Mouse (Mus musculus): ENCODE results near the gene Dusp28. TPM values are rescaled to one million over a fixed set of nuclear protein-coding genes. Genes with fewer than 3 reads are reported as not detected.
"Not testable (repeated sequence)": the region's sequence is repeated elsewhere in the genome, so short reads cannot be mapped to it uniquely, and the experiment has no call there.

The Dusp28 gene
- polyA plus RNA-seq, 1 experiment from 2014 or later: 18.3 TPM

GRCm38 (mm10) chr1:92943219-92943989, 36.6 kb downstream of the Dusp28 start:
- no peaks in the 10 kb centered on the region for H3K9me3 ChIP-seq (ENCODE audit: low read length)
- no peak overlapping the region for H3K9ac ChIP-seq (replicated peaks; ENCODE audit: low read depth)
- no peak overlapping the region for H3K4me3 ChIP-seq (ENCODE audit: low read depth, low read length)
- no peaks in the 10 kb centered on the region for H3K27me3 ChIP-seq (replicated peaks; ENCODE audit: insufficient read depth, low read length)
- peaks cover 34% of the 10 kb centered on the region for H3K36me3 ChIP-seq (ENCODE audit: insufficient read depth, low read length)
- H3K4me1 ChIP-seq (ENCODE audit: insufficient read depth, low read depth, low read length): no peaks in the 10 kb centered on the region
- no peak for ATAC-seq
- 92% methylated on average over 19 of the region's 19 CpGs for WGBS
- no peak for DNase-seq (ENCODE audit: low spot score)
- H3K27ac ChIP-seq (ENCODE audit: low read length): no peak overlapping the region
- H3K4me2 ChIP-seq (replicated peaks; ENCODE audit: low read depth, low read length): no peak overlapping the region
- TF ChIP-seq EP300 (IDR thresholded peaks at IDR 0.05): no peak
- TF ChIP-seq CTCF (IDR thresholded peaks at IDR 0.05): no peak

GRCm38 (mm10) chr1:92947966-92948365, 41.2 kb downstream of the Dusp28 start:
- Histone ChIP-seq H3K27ac (ENCODE audit: low read length) (no peak overlapping the region), H3K4me1 (ENCODE audit: insufficient read depth, low read depth, low read length) (no peaks in the 10 kb centered on the region), H3K27me3 (replicated peaks; ENCODE audit: insufficient read depth, low read length) (no peaks in the 10 kb centered on the region), H3K9me3 (ENCODE audit: low read length) (no peaks in the 10 kb centered on the region), H3K4me2 (replicated peaks; ENCODE audit: low read depth, low read length) (no peak overlapping the region), H3K9ac (replicated peaks; ENCODE audit: low read depth) (no peak overlapping the region), H3K36me3 (ENCODE audit: insufficient read depth, low read length) (peaks cover 19% of the 10 kb centered on the region), H3K4me3 (ENCODE audit: low read depth, low read length) (no peak overlapping the region)
- TF ChIP-seq EP300 (IDR thresholded peaks at IDR 0.05) (no peak), CTCF (IDR thresholded peaks at IDR 0.05) (no peak)
- DNase-seq (ENCODE audit: low spot score): no peak
- WGBS: 92% methylated on average over 3 of the region's 3 CpGs
- no peak for ATAC-seq

GRCm38 (mm10) chr1:92949426-92949825, 42.6 kb downstream of the Dusp28 start:
- 52% methylated on average over 6 of the region's 6 CpGs for WGBS

GRCm38 (mm10) chr1:92950607-92951006, 43.8 kb downstream of the Dusp28 start, which contains the start of gene Gpr35:
Gpr35 (plus strand) TSS chr1:92950865.
- Histone ChIP-seq H3K36me3 (ENCODE audit: insufficient read depth, low read length) (no peaks in the 10 kb centered on the region), H3K4me3 (ENCODE audit: low read depth, low read length) (no peak within 1 kb of the TSS), H3K4me1 (ENCODE audit: insufficient read depth, low read depth, low read length) (no peaks in the 10 kb centered on the region), H3K27ac (ENCODE audit: low read length) (no peak within 1 kb of the TSS), H3K4me2 (replicated peaks; ENCODE audit: low read depth, low read length) (no peak within 1 kb of the TSS), H3K9me3 (ENCODE audit: low read length) (no peaks in the 10 kb centered on the region), H3K27me3 (replicated peaks; ENCODE audit: insufficient read depth, low read length) (no peaks in the 10 kb centered on the region), H3K9ac (replicated peaks; ENCODE audit: low read depth) (no peak within 1 kb of the TSS)
- TF ChIP-seq CTCF (IDR thresholded peaks at IDR 0.05): no peak
- no peak for TF ChIP-seq EP300 (IDR thresholded peaks at IDR 0.05)
- no peak for DNase-seq (ENCODE audit: low spot score)
- no peak for ATAC-seq
- 37% methylated on average over 5 of the region's 5 CpGs for WGBS

More at GRCm38 (mm10) chr1:92949426-92949825, 42.6 kb downstream of the Dusp28 start:
- Histone ChIP-seq H3K27ac (ENCODE audit: low read length) (no peak overlapping the region), H3K9ac (replicated peaks; ENCODE audit: low read depth) (no peak overlapping the region), H3K4me3 (ENCODE audit: low read depth, low read length) (no peak overlapping the region), H3K27me3 (replicated peaks; ENCODE audit: insufficient read depth, low read length) (no peaks in the 10 kb centered on the region), H3K4me1 (ENCODE audit: insufficient read depth, low read depth, low read length) (no peaks in the 10 kb centered on the region), H3K9me3 (ENCODE audit: low read length) (no peaks in the 10 kb centered on the region), H3K36me3 (ENCODE audit: insufficient read depth, low read length) (peaks cover 11% of the 10 kb centered on the region), H3K4me2 (replicated peaks; ENCODE audit: low read depth, low read length) (no peak overlapping the region)
- peak; percentile 34 for DNase-seq (ENCODE audit: low spot score)
- TF ChIP-seq EP300 (IDR thresholded peaks at IDR 0.05) (no peak), CTCF (IDR thresholded peaks at IDR 0.05) (peak; percentile 69)
- ATAC-seq: no peak; the same call in 1 of the 2 replicates

- Histone ChIP-seq H3K9me3 (ENCODE audit: low read length) (no peaks in the 10 kb centered on the region), H3K4me2 (replicated peaks; ENCODE audit: low read depth, low read length) (no peak overlapping the region), H3K36me3 (ENCODE audit: insufficient read depth, low read length) (no peaks in the 10 kb centered on the region), H3K27ac (ENCODE audit: low read length) (no peak overlapping the region), H3K27me3 (replicated peaks; ENCODE audit: insufficient read depth, low read length) (no peaks in the 10 kb centered on the region), H3K4me3 (ENCODE audit: low read depth, low read length) (no peak overlapping the region), H3K4me1 (ENCODE audit: insufficient read depth, low read depth, low read length) (no peaks in the 10 kb centered on the region), H3K9ac (replicated peaks; ENCODE audit: low read depth) (no peak overlapping the region)
- DNase-seq (ENCODE audit: low spot score) (no peak), ATAC-seq (no peak)
- 68% methylated on average over 2 of the region's 2 CpGs for WGBS
- TF ChIP-seq EP300 (IDR thresholded peaks at IDR 0.05) (no peak), CTCF (IDR thresholded peaks at IDR 0.05) (no peak)
Observed at GRCm38 (mm10) chr1:92953641-92954040, 46.9 kb downstream of the Dusp28 start.

- not testable (repeated sequence) for DNase-seq (ENCODE audit: low spot score); H3K9me3 ChIP-seq (ENCODE audit: low read length); H3K36me3 ChIP-seq (ENCODE audit: insufficient read depth, low read length); H3K4me3 ChIP-seq (ENCODE audit: low read depth, low read length); H3K4me1 ChIP-seq (ENCODE audit: insufficient read depth, low read depth, low read length); H3K27ac ChIP-seq (ENCODE audit: low read length); H3K9ac ChIP-seq (replicated peaks; ENCODE audit: low read depth); H3K27me3 ChIP-seq (replicated peaks; ENCODE audit: insufficient read depth, low read length)
- peak overlapping the region; percentile 22; the same call in 1 of the 2 replicates for H3K4me2 ChIP-seq (replicated peaks; ENCODE audit: low read depth, low read length)
- WGBS: 5% methylated on average over 7 of the region's 11 CpGs
- peak; percentile 66 for ATAC-seq
- TF ChIP-seq EP300 (IDR thresholded peaks at IDR 0.05): peak; percentile 70
- peak; percentile 71 for TF ChIP-seq CTCF (IDR thresholded peaks at IDR 0.05)
Observed at GRCm38 (mm10) chr1:92956571-92957335, 50.0 kb downstream of the Dusp28 start.

Other genes starting within 250 kb of the Dusp28 start
- 11.0 and 12.5 TPM in 2 replicates for gene Gpc1, start 75.3 kb upstream of the Dusp28 start, polyA plus RNA-seq (2015; fragmentation: Nextera tagmentation; extraction: Ambion mirVana)
- gene Ankmy1, start 4.1 kb upstream of the Dusp28 start, polyA plus RNA-seq (2015; fragmentation: Nextera tagmentation; extraction: Ambion mirVana): 0.50 and 0.57 TPM in 2 replicates
- 58.7 and 60.7 TPM in 2 replicates for gene Rnpepl1, start 3.8 kb downstream of the Dusp28 start, polyA plus RNA-seq (2015; fragmentation: Nextera tagmentation; extraction: Ambion mirVana)
- 16.3 and 16.6 TPM in 2 replicates for gene Capn10, start 27.4 kb downstream of the Dusp28 start, polyA plus RNA-seq (2015; fragmentation: Nextera tagmentation; extraction: Ambion mirVana)
- 1.2 and 1.7 TPM in 2 replicates for gene Gpr35, start 43.9 kb downstream of the Dusp28 start, polyA plus RNA-seq (2015; fragmentation: Nextera tagmentation; extraction: Ambion mirVana)
- not detected in 2 replicates for gene Aqp12, start 99.4 kb downstream of the Dusp28 start, polyA plus RNA-seq (2015; fragmentation: Nextera tagmentation; extraction: Ambion mirVana)
- gene Kif1a, start 195.0 kb downstream of the Dusp28 start, polyA plus RNA-seq (2015; fragmentation: Nextera tagmentation; extraction: Ambion mirVana): 3.2 and 4.4 TPM in 2 replicates
- 0.08 and 0.10 TPM in 2 replicates for gene Agxt, start 228.3 kb downstream of the Dusp28 start, polyA plus RNA-seq (2015; fragmentation: Nextera tagmentation; extraction: Ambion mirVana)

Data from lung, postnatal 0 days (tissue).